ENCODE assay signal across 9 mouse cellular contexts in the genomic region with DNA sequence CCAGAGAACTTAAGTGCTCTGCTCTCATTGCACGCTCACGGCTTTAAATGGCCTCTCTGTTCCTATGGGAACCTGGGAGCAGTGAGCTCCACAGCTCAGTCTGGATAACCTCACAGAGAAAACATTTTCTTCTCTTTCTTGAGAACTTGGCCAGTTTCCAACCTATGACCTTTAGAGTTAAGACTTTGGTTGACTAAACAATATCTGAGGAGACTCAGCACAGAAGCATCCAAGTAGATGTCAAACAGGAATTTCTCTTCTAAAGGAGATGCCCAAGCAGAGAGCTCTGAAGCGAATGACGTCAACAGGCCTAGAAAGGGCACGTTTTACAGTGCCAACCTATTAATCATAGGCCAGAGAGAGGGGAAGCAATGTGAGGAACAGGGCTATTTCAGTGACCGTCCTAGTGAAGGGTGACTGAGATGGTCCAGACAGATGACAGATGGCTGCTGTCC.
DNase-seq lines count a peak whose midpoint lies in the region; ATAC-seq and TF ChIP-seq lines count a peak whose summit lies in the region.
"Had no signal": no experiment of that assay in that cellular context is flagged by ENCODE, and none has a peak within 500 bp of the region (broad histone marks: within the 10 kb centered on the region; RNA-seq: fewer than 3 reads in every experiment).

No protein-coding gene starts in this region.

- no peaks in the 10 kb centered on the region for H3K9me3 ChIP-seq in midbrain, postnatal 0 days (ENCODE audit: low read length)
- H3K9me3 ChIP-seq: embryonic facial prominence, embryonic 12.5 days had no signal

- no peak overlapping the region for H3K4me2 ChIP-seq in midbrain, postnatal 0 days (ENCODE audit: low read depth, low read length, poor library complexity, severe bottlenecking)
- H3K4me2 ChIP-seq: embryonic facial prominence, embryonic 12.5 days had no signal

- H3K27ac ChIP-seq in kidney, adult 2 months (ENCODE audit: insufficient read depth, low read depth, low read length), result no peak overlapping the region
- H3K27ac ChIP-seq in midbrain, postnatal 0 days (ENCODE audit: low read depth, low read length), result no peak overlapping the region
- H3K27ac ChIP-seq: embryonic facial prominence, embryonic 12.5 days had no signal

- no peaks in the 10 kb centered on the region for H3K4me1 ChIP-seq in kidney, adult 2 months (ENCODE audit: control insufficient read depth, insufficient read depth, low read length)
- no peaks in the 10 kb centered on the region for H3K4me1 ChIP-seq in midbrain, postnatal 0 days (ENCODE audit: insufficient read depth, low read length)
- H3K4me1 ChIP-seq: embryonic facial prominence, embryonic 12.5 days had no signal

- H3K36me3 ChIP-seq in kidney, adult 2 months (ENCODE audit: control insufficient read depth, insufficient read depth, low read length), result peaks cover 5% of the 10 kb centered on the region
- peaks cover 8% of the 10 kb centered on the region for H3K36me3 ChIP-seq in midbrain, postnatal 0 days (ENCODE audit: insufficient read depth, low read length)

- TF ChIP-seq CTCF in kidney, adult 2 months (conservative IDR thresholded peaks at IDR 0.05; ENCODE audit: insufficient read depth, insufficient read length, low read depth, low read length), result no peak
- no peak for TF ChIP-seq CTCF in midbrain, postnatal 0 days (IDR thresholded peaks at IDR 0.05)

- TF ChIP-seq POLR2A in kidney, adult 2 months (IDR thresholded peaks at IDR 0.05; ENCODE audit: low read depth, low read length), result no peak

- peak; percentile 36 for DNase-seq in kidney, adult 2 months
- no peak for DNase-seq in kidney, adult 18-20 months
- peak; percentile 56 for DNase-seq in adrenal gland, postnatal 14 days
- peak; percentile 41 to 43 for DNase-seq in heart, postnatal 10 days
- DNase-seq in midbrain, postnatal 0 days (ENCODE audit: low spot score), result peak; percentile 60
- DNase-seq in right cerebral cortex, adult 2 months (ENCODE audit: low spot score in 2 of 2), result no peak
- no peak for DNase-seq in urinary bladder, adult 18-20 months (ENCODE audit: low spot score in 2 of 2)
- DNase-seq in ovary, postnatal 14 days (ENCODE audit: low spot score), result no peak

- no peak overlapping the region for H3K9ac ChIP-seq in midbrain, postnatal 0 days (replicated peaks; ENCODE audit: low read length, poor library complexity, severe bottlenecking)
- H3K9ac ChIP-seq: embryonic facial prominence, embryonic 12.5 days had no signal

- H3K4me3 ChIP-seq in kidney, adult 2 months (ENCODE audit: insufficient read depth, low read depth, low read length), result no peak overlapping the region
- H3K4me3 ChIP-seq in midbrain, postnatal 0 days (ENCODE audit: low read depth, low read length), result no peak overlapping the region
- H3K4me3 ChIP-seq: embryonic facial prominence, embryonic 12.5 days had no signal

- WGBS in kidney, adult 2 months, result 39% methylated on average over 6 of the region's 6 CpGs
- 63% methylated on average over 6 of the region's 6 CpGs for WGBS in midbrain, postnatal 0 days

- intact Hi-C loops in heart, postnatal 10 days (cut with DNase I), result no loop called here

- H3K27me3 ChIP-seq in kidney, adult 2 months (replicated peaks; ENCODE audit: control insufficient read depth, insufficient read depth, low read length), result no peaks in the 10 kb centered on the region
- no peaks in the 10 kb centered on the region for H3K27me3 ChIP-seq in midbrain, postnatal 0 days (ENCODE audit: insufficient read depth, low read length)
- H3K27me3 ChIP-seq: embryonic facial prominence, embryonic 12.5 days had no signal

- no peak for ATAC-seq in midbrain, postnatal 0 days (ENCODE audit: low FRiP score)

Comparison
In these comparisons a context has a peak if more than half of its experiments do, and no peak if none do; other contexts are left out.
1. DNase-seq: peak in kidney, adult 2 months (single experiment), adrenal gland, postnatal 14 days (single experiment), heart, postnatal 10 days (2 of 2) and midbrain, postnatal 0 days (single experiment); none in kidney, adult 18-20 months (single experiment), right cerebral cortex, adult 2 months (0 of 2), urinary bladder, adult 18-20 months (0 of 2) and ovary, postnatal 14 days (single experiment).